Mouse (Mus musculus) mesoderm, embryonic 11.5 days (tissue): ENCODE results near the gene Klhdc7b.

Experiments used
- DNase-seq: peaks from one replicate; pipeline ENCODE4 v3.0.0-alpha.2; 2012; ENCODE audit warnings: low read depth, low spot score

Gene Klhdc7b

GRCm38 (mm10) chr15:89384617-89385016 is at the start of gene Klhdc7b:
Klhdc7b (plus strand) TSS chr15:89384917.
- no peak for DNase-seq

GRCm38 (mm10) chr15:89336422-89336821 is 48.3 kb upstream of the Klhdc7b start:
- no peak for DNase-seq

- no peak for DNase-seq
Measured at GRCm38 (mm10) chr15:89339696-89340095, 45.0 kb upstream of the Klhdc7b start.

- no peak for DNase-seq
Measured at GRCm38 (mm10) chr15:89340136-89340535, 44.6 kb upstream of the Klhdc7b start.

GRCm38 (mm10) chr15:89341678-89342077 is 43.0 kb upstream of the Klhdc7b start:
- no peak for DNase-seq

GRCm38 (mm10) chr15:89343325-89343724 is 41.4 kb upstream of the Klhdc7b start:
- no peak for DNase-seq

GRCm38 (mm10) chr15:89350447-89350846 is 34.3 kb upstream of the Klhdc7b start:
- no peak for DNase-seq

- no peak for DNase-seq
Measured at GRCm38 (mm10) chr15:89351302-89351701, 33.4 kb upstream of the Klhdc7b start.

- no peak for DNase-seq
Measured at GRCm38 (mm10) chr15:89352054-89352453, 32.7 kb upstream of the Klhdc7b start.

GRCm38 (mm10) chr15:89352795-89353194 is 31.9 kb upstream of the Klhdc7b start:
- DNase-seq, result no peak

GRCm38 (mm10) chr15:89353837-89354236 is 30.9 kb upstream of the Klhdc7b start:
- DNase-seq, result no peak

- DNase-seq, result no peak
Measured at GRCm38 (mm10) chr15:89354455-89354854, 30.3 kb upstream of the Klhdc7b start.

GRCm38 (mm10) chr15:89355241-89356187 is 29.2 kb upstream of the Klhdc7b start, which contains the start of the genes Lmf2 and Ncaph2:
Lmf2 (minus strand) TSS chr15:89355659.
Ncaph2 (plus strand) TSS chr15:89355719.
- peak; percentile 97 for DNase-seq

GRCm38 (mm10) chr15:89356372-89356771 is 28.3 kb upstream of the Klhdc7b start:
- DNase-seq, result peak; percentile 94

GRCm38 (mm10) chr15:89358784-89359183 is 25.9 kb upstream of the Klhdc7b start:
- no peak for DNase-seq

- DNase-seq, result no peak
Measured at GRCm38 (mm10) chr15:89363051-89363450, 21.7 kb upstream of the Klhdc7b start.

GRCm38 (mm10) chr15:89365141-89365551 is 19.6 kb upstream of the Klhdc7b start:
- DNase-seq, result no peak

GRCm38 (mm10) chr15:89372068-89372467 is 12.6 kb upstream of the Klhdc7b start:
- no peak for DNase-seq

- no peak for DNase-seq
Measured at GRCm38 (mm10) chr15:89372536-89372935, 12.2 kb upstream of the Klhdc7b start.

- DNase-seq, result peak; percentile 83
Measured at GRCm38 (mm10) chr15:89373027-89373761, 11.5 kb upstream of the Klhdc7b start.

- peak; percentile 94 for DNase-seq
Measured at GRCm38 (mm10) chr15:89373762-89374248, 10.9 kb upstream of the Klhdc7b start, which contains the start of gene Sco2. Sco2 (minus strand) TSS chr15:89373846.

- no peak for DNase-seq
Measured at GRCm38 (mm10) chr15:89374340-89374739, 10.4 kb upstream of the Klhdc7b start.
